Mouse (Mus musculus) telencephalon, adult 2 months (tissue): ENCODE measurements around the gene Gm15107.
"Not testable (repeated sequence)": the region's sequence is repeated elsewhere in the genome, so short reads cannot be mapped to it uniquely, and the experiment has no call there.

ENCODE experiments used
- DNase-seq: peaks from one replicate; pipeline ENCODE4 v3.0.0-alpha.2; 2011; ENCODE audit warnings: low read depth, low spot score

Gm15107 gene

DNA sequence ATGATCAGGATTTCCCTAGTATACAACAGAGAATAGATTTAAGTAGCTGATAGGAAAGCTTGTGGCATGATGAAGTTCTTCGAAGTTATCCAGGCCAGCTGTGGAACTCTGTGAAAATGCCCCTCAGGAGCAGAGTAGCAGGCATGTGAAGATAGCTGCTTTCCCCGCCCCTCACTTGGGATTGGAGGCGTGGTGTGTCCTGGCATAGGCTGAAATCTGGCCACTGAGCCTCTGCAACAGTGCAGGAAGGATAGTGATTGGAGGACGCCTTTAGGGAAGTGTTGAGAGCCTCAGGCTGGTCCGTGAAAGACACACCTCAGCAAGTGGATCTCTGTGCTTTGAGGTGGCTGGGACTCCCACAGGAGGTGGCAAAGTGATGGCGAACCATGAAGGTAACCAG, at the start of gene Gm15107:
Gene Gm15107 (plus strand): TSS at position 301 of the 400 bp plus-strand sequence.
- DNase-seq: not testable (repeated sequence)
